Comparison of ENCODE assay signal across 10 mouse cellular contexts in the genomic region with DNA sequence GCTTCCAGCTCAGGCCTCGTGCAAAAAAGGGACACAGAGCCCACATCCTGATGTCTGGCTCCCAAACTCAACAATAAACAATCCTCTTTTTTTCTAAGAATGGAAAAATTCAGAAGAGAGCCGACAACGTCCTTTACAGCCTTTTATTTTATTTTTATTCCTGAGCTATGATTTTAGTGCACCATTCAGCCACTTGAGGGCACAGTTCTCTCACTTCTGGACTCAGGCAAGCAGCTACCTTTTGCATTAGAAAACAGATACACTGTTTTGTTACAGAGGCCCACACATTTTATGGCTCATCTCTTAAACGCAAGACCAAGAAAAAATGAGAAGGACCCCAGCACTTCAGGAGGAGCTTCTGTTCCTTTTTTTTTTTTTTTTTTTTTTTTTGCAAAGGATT.
DNase-seq lines count a peak whose midpoint lies in the region; ATAC-seq and TF ChIP-seq lines count a peak whose summit lies in the region.
"Had no signal": no experiment of that assay in that cellular context is flagged by ENCODE, and none has a peak within 500 bp of the region (broad histone marks: within the 10 kb centered on the region; RNA-seq: fewer than 3 reads in every experiment).

No protein-coding gene starts in this region.

- 38% methylated on average over 4 of the region's 4 CpGs for WGBS in heart, embryonic 12.5 days
- WGBS in midbrain, postnatal 0 days: 31% methylated on average over 4 of the region's 4 CpGs
- WGBS in midbrain, embryonic 13.5 days: 47% methylated on average over 4 of the region's 4 CpGs

- intact Hi-C loops in heart, postnatal 10 days (cut with DNase I): loop anchor here (2.0 to 5.0 kb wide), 2 partner anchors 145 to 343 kb away; partner anchors contain the start of gene Cbwd1

- peak; percentile 84 for TF ChIP-seq CTCF in midbrain, postnatal 0 days (IDR thresholded peaks at IDR 0.05)

- H3K9me3 ChIP-seq in heart, embryonic 12.5 days (replicated peaks): no peaks in the 10 kb centered on the region
- no peaks in the 10 kb centered on the region for H3K9me3 ChIP-seq in midbrain, postnatal 0 days (ENCODE audit: low read length)
- H3K9me3 ChIP-seq in midbrain, embryonic 13.5 days: no peaks in the 10 kb centered on the region

- H3K27ac ChIP-seq in heart, embryonic 12.5 days (ENCODE audit: poor library complexity, severe bottlenecking): no peak overlapping the region
- no peak overlapping the region for H3K27ac ChIP-seq in midbrain, postnatal 0 days (ENCODE audit: low read depth, low read length)
- H3K27ac ChIP-seq in midbrain, embryonic 13.5 days: no peak overlapping the region

- peak; percentile 26 to 52 for DNase-seq in heart, postnatal 10 days
- peak; percentile 62 for DNase-seq in midbrain, postnatal 0 days (ENCODE audit: low spot score)
- DNase-seq in forelimb bud, embryonic 11.5 days (ENCODE audit: low read depth, low spot score): peak; percentile 38
- peak; percentile 15 for DNase-seq in splenic B cell, adult 2 months (ENCODE audit: low read depth, low spot score)
- DNase-seq in gastrocnemius, adult 18-20 months (ENCODE audit: low spot score): no peak
- DNase-seq in urinary bladder, postnatal 10 days (ENCODE audit: low spot score): no peak
- DNase-seq: left cerebral cortex, postnatal 4 days; right cerebral cortex, postnatal 14 days had no signal

- no peak for ATAC-seq in heart, embryonic 12.5 days (ENCODE audit: insufficient number of reproducible peaks, low FRiP score)
- no peak for ATAC-seq in midbrain, postnatal 0 days (ENCODE audit: low FRiP score)
- no peak for ATAC-seq in midbrain, embryonic 13.5 days

- no peak overlapping the region for H3K9ac ChIP-seq in heart, embryonic 12.5 days
- H3K9ac ChIP-seq in midbrain, postnatal 0 days (replicated peaks; ENCODE audit: low read length, poor library complexity, severe bottlenecking): no peak overlapping the region
- H3K9ac ChIP-seq in midbrain, embryonic 13.5 days (replicated peaks): no peak overlapping the region

- H3K27me3 ChIP-seq in heart, embryonic 12.5 days (replicated peaks): no peaks in the 10 kb centered on the region
- no peaks in the 10 kb centered on the region for H3K27me3 ChIP-seq in midbrain, postnatal 0 days (ENCODE audit: insufficient read depth, low read length)
- H3K27me3 ChIP-seq in midbrain, embryonic 13.5 days: peaks cover 3% of the 10 kb centered on the region; the same call in 1 of the 2 replicates
- H3K27me3 ChIP-seq in splenic B cell, adult 2 months (ENCODE audit: control insufficient read depth, insufficient read depth, low read length, poor library complexity, severe bottlenecking): no peaks in the 10 kb centered on the region

- no peaks in the 10 kb centered on the region for H3K36me3 ChIP-seq in heart, embryonic 12.5 days
- H3K36me3 ChIP-seq in midbrain, postnatal 0 days (ENCODE audit: insufficient read depth, low read length): no peaks in the 10 kb centered on the region
- no peaks in the 10 kb centered on the region for H3K36me3 ChIP-seq in midbrain, embryonic 13.5 days
- peaks cover 23% of the 10 kb centered on the region for H3K36me3 ChIP-seq in splenic B cell, adult 2 months (ENCODE audit: control insufficient read depth, insufficient read depth, low read length, poor library complexity, severe bottlenecking)

- no peak overlapping the region for H3K4me3 ChIP-seq in heart, embryonic 12.5 days
- H3K4me3 ChIP-seq in midbrain, postnatal 0 days (ENCODE audit: low read depth, low read length): no peak overlapping the region
- H3K4me3 ChIP-seq in midbrain, embryonic 13.5 days (replicated peaks): no peak overlapping the region

- peaks cover 11% of the 10 kb centered on the region for H3K4me1 ChIP-seq in heart, embryonic 12.5 days (replicated peaks)
- no peaks in the 10 kb centered on the region for H3K4me1 ChIP-seq in midbrain, postnatal 0 days (ENCODE audit: insufficient read depth, low read length)
- H3K4me1 ChIP-seq in midbrain, embryonic 13.5 days (replicated peaks): no peaks in the 10 kb centered on the region

- no peak overlapping the region for H3K4me2 ChIP-seq in heart, embryonic 12.5 days
- H3K4me2 ChIP-seq in midbrain, postnatal 0 days (ENCODE audit: low read depth, low read length, poor library complexity, severe bottlenecking): no peak overlapping the region; the same call in 1 of the 2 replicates
- H3K4me2 ChIP-seq in midbrain, embryonic 13.5 days (replicated peaks): no peak overlapping the region

Comparison
In these comparisons a context has a peak if more than half of its experiments do, and no peak if none do; other contexts are left out.
1. DNase-seq: peak in heart, postnatal 10 days (2 of 2), midbrain, postnatal 0 days (single experiment), forelimb bud, embryonic 11.5 days (single experiment) and splenic B cell, adult 2 months (single experiment); none in gastrocnemius, adult 18-20 months (single experiment) and urinary bladder, postnatal 10 days (single experiment).